Mouse (Mus musculus) heart, adult 2 months (tissue): ENCODE results near the gene Sh2b1. TPM values are rescaled to one million over a fixed set of nuclear protein-coding genes. Genes with fewer than 3 reads are reported as not detected.

Source experiments
- DNase-seq, 2 experiments: peaks; one replicate each; pipeline ENCODE4 v3.0.0; 2021
- H3K27ac ChIP-seq: fragments of 200-600 bp; 2 replicates; pipeline ENCODE4 v1.8.1; 2022
- H3K27me3 ChIP-seq: fragments of 200-500 bp; 2 replicates; pipeline ENCODE4 v1.6.1; 2012; ENCODE audit warnings: mild to moderate bottlenecking, low read length, inconsistent platforms, mixed read lengths; ENCODE audit not compliant: control insufficient read depth, insufficient read depth
- H3K36me3 ChIP-seq: fragments of 200-500 bp; 2 replicates; pipeline ENCODE4 v1.6.1; 2012; ENCODE audit warnings: low read length, inconsistent platforms; ENCODE audit not compliant: control insufficient read depth, insufficient read depth
- H3K4me1 ChIP-seq: fragments of 200-500 bp; 2 replicates; pipeline ENCODE4 v1.6.1; 2011; ENCODE audit warnings: low read length; ENCODE audit not compliant: control insufficient read depth, insufficient read depth
- H3K4me3 ChIP-seq: fragments of 200-600 bp; 2 replicates; pipeline ENCODE4 v1.8.1; 2022
- H3K79me2 ChIP-seq: fragments of 200-500 bp; replicated peaks from 2 replicates; pipeline ENCODE4 v1.6.1; 2012; ENCODE audit warnings: mild to moderate bottlenecking, inconsistent platforms, low read length, moderate library complexity, mixed read lengths; ENCODE audit not compliant: control insufficient read depth, insufficient read depth
- H3K9ac ChIP-seq: fragments of 200-500 bp; 2 replicates; pipeline ENCODE4 v1.6.1; 2012; ENCODE audit warnings: low read depth, mild to moderate bottlenecking, control low read depth, inconsistent platforms, low read length, mixed read lengths
- CTCF ChIP-seq: fragments of 200-600 bp; IDR thresholded peaks from 2 replicates; pipeline ENCODE4 v1.8.1; 2022; ENCODE audit warnings: antibody characterized with exemption, mild to moderate bottlenecking, moderate library complexity
- EP300 ChIP-seq: fragments of 200-500 bp; IDR thresholded peaks from 2 replicates; pipeline ENCODE4 v1.6.1; 2011; ENCODE audit warnings: low read depth, low read length, control low read depth; ENCODE audit not compliant: insufficient read depth
- POLR2A ChIP-seq: fragments of 200-500 bp; IDR thresholded peaks from 2 replicates; pipeline ENCODE4 v1.6.1; 2011; ENCODE audit warnings: mild to moderate bottlenecking, low read depth, low read length, control low read depth; ENCODE audit not compliant: insufficient read depth
- whole genome bisulfite sequencing: fragments of 180-500 bp; shearing (Covaris S2); methylation state at CpG from one replicate; pipeline ENCODE4 v1.1.7; 2018; 5-methylcytosine and 5-hydroxymethylcytosine counted together
- intact Hi-C: fragments of 180-260 bp; cut with DNase I; formaldehyde crosslinking; loops from one replicate; pipeline ENCODE4 v1.15.1; 2025
- polyA plus RNA-seq: library from polyadenylated mRNA; depleted of rRNA; stranded (reverse); fragments of >200 nt; gene quantifications from 2 replicates; pipeline ENCODE4 v1.2.3, GENCODE M21; 2012
- total RNA-seq, 2 experiments: library from RNA; stranded (reverse); gene quantifications; 2 replicates each; pipeline ENCODE4 v1.2.3; 2021

Sh2b1 gene
- total and polyA plus RNA-seq, 3 experiments: 42.5 to 58.2 (median 46.1) TPM

DNA sequence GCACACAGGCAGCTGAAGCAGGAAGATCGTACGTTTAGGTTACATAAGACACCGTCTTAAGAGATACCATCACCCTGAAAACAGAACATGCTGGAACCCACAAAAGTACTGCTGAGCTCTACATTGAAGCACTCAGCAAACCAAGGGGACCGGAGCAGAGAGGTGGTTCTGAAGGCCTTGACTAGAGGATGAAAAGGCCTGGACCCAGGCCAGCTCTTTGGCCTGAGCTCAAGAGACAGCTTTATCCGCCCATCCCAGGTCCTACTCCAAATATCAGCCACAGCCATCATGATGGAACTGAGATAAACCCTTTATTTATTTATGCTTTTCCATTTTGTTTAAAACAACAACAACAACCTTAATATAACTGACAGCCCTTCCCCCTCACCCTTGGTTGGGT lies 8.5 kb downstream of the Sh2b1 start:
- H3K4me1 ChIP-seq: peaks cover 2% of the 10 kb centered on the region; the same call in 1 of the 2 replicates
- H3K4me3 ChIP-seq: no peak overlapping the region
- H3K9ac ChIP-seq: no peak overlapping the region
- no peaks in the 10 kb centered on the region for H3K27me3 ChIP-seq
- H3K79me2 ChIP-seq: no peaks in the 10 kb centered on the region
- 74% methylated on average over 5 of the region's 5 CpGs for WGBS
- H3K27ac ChIP-seq: peak overlapping the region; percentile 64
- H3K36me3 ChIP-seq: no peaks in the 10 kb centered on the region
- no peak for DNase-seq
- intact Hi-C loops: loop anchor here (5.0 kb wide), 1 partner anchor 69 kb away; the partner anchor contains the start of gene Nfatc2ip
- no peak for TF ChIP-seq CTCF
- no peak for TF ChIP-seq POLR2A
- TF ChIP-seq EP300: no peak

DNA sequence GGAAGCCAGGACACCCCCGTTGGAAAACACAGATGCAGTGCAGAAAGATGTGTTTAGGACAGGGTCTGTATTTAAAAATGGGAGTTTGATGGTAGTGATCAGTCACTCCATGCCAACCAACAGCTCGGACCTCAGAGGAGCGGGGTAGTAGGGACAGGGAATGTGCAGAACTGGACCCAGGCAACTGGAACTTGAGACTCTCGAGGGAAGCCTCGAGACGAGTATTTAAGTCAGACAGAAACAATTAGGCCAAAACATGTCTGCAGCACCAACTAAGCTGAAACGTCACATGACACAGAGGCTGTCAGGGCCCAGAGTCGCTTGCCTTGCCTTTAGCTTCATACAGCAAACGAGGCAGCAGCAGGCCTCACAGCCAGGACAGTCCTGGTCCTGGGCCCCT lies 9.1 kb downstream of the Sh2b1 start:
- Histone ChIP-seq H3K4me1 (peaks cover 2% of the 10 kb centered on the region; the same call in 1 of the 2 replicates), H3K27ac (peak overlapping the region; percentile 64), H3K4me3 (no peak overlapping the region), H3K27me3 (no peaks in the 10 kb centered on the region), H3K36me3 (no peaks in the 10 kb centered on the region), H3K9ac (no peak overlapping the region), H3K79me2 (no peaks in the 10 kb centered on the region)
- intact Hi-C loops: loop anchor here (5.0 kb wide), 1 partner anchor 69 kb away; the partner anchor contains the start of gene Nfatc2ip
- 63% methylated on average over 9 of the region's 9 CpGs for WGBS
- no peak for TF ChIP-seq CTCF
- no peak for TF ChIP-seq EP300
- no peak for TF ChIP-seq POLR2A
- no peak for DNase-seq

DNA sequence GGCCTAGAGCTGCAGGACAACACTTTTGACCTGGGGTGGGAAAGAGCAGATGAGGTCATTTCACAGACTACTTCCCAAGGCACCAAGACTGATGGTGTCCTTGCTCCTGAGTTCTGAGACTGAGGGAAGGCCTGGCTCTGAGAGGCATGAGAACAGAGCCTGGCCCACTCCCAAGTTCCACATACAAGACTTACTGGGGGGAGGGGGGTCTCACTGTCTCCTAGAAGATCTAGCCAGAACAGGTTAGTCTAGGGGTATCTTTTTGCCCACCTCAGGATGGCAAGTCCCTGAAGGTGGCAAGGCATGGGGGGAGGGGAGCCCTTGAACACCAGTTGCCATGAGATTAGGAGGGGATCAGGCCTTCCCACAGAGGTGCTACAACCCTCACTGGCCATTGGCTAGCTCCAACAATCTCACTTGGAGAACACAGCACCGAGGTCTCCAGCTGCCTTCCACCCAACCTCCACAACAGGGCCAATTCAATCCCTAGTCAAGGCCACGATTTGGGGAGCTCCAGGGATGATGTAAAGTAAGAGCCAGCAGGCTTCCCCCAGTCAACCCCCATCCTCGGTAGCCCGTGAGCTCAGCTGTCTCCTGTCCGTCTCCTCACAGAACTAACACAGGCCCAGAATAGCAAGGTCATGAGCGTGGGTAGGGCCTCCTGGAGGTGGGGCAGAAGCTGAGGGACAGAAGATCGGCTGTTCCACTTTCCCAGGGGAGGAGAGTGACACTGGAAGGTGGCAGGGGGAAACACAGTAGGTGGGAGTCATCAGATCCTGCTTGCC lies 9.8 kb downstream of the Sh2b1 start:
- 19% methylated on average over 7 of the region's 7 CpGs for WGBS
- peak in 1 of 2 experiments; percentile 64 for DNase-seq
- no peak overlapping the region for H3K4me3 ChIP-seq
- intact Hi-C loops: loop anchor here (5.0 kb wide), 1 partner anchor 68 kb away; the partner anchor contains the start of gene Nfatc2ip
- H3K4me1 ChIP-seq: peaks cover 2% of the 10 kb centered on the region; the same call in 1 of the 2 replicates
- H3K27ac ChIP-seq: peak overlapping the region; percentile 60
- 0 out of 2 replicates have a peak overlapping the region, but pooled peaks have one; percentile 0 for H3K9ac ChIP-seq
- H3K27me3 ChIP-seq: no peaks in the 10 kb centered on the region
- peak; percentile 63 for TF ChIP-seq POLR2A
- TF ChIP-seq EP300: no peak
- TF ChIP-seq CTCF: no peak
- H3K36me3 ChIP-seq: no peaks in the 10 kb centered on the region
- no peaks in the 10 kb centered on the region for H3K79me2 ChIP-seq

DNA sequence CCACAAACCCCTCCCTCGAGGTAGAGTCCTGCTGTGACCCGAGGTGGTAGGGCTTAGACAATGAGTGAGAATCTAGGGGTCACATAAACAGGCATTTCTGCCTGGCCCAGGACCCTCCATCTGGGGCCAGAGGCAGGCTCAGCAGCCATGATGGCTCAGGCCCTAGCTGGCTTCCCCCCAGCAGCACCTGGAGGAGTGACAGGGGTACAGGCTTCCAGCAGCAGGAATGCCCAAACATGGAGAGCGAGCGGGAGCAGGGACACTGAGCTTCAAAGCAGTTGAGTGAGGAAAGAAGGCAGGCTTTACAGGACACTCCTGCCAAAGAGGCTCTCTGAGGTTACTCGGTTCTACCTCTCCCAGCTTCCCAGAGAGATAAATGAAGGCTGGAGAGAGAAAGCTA lies 10.4 kb downstream of the Sh2b1 start:
- 38% methylated on average over 5 of the region's 5 CpGs for WGBS
- H3K27me3 ChIP-seq: no peaks in the 10 kb centered on the region
- intact Hi-C loops: loop anchor here (5.0 kb wide), 1 partner anchor 68 kb away; the partner anchor contains the start of gene Nfatc2ip
- DNase-seq: peak in 1 of 2 experiments; percentile 45
- H3K4me3 ChIP-seq: no peak overlapping the region
- H3K79me2 ChIP-seq: no peaks in the 10 kb centered on the region
- H3K9ac ChIP-seq: no peak overlapping the region
- H3K4me1 ChIP-seq: peaks cover 2% of the 10 kb centered on the region; the same call in 1 of the 2 replicates
- peak overlapping the region; percentile 60 for H3K27ac ChIP-seq
- H3K36me3 ChIP-seq: no peaks in the 10 kb centered on the region
- no peak for TF ChIP-seq CTCF
- no peak for TF ChIP-seq POLR2A
- TF ChIP-seq EP300: no peak

DNA sequence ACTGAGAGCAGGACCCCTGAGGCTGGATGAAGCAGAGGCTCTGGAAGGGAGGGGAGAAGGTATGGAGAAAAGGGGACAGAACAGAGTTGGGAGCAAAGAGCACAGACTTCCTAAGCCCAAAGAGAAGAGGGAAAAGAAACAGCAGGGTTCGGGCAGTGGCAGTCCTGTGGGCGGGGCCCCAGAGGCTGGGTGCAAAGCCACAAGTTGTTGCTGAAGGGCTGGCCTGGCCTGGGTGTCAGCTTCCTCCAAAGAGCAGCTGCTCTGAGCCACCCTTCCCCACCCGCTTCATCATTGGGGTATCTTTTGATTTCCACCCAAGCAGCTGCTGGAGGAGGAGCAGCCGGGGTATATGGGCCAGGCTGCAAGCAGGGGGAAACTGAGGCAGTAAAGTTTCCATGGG lies 11.1 kb downstream of the Sh2b1 start:
- WGBS: 66% methylated on average over 4 of the region's 4 CpGs
- Histone ChIP-seq H3K27ac (no peak overlapping the region), H3K27me3 (no peaks in the 10 kb centered on the region), H3K36me3 (no peaks in the 10 kb centered on the region), H3K4me1 (peaks cover 2% of the 10 kb centered on the region; the same call in 1 of the 2 replicates), H3K9ac (no peak overlapping the region), H3K79me2 (no peaks in the 10 kb centered on the region), H3K4me3 (no peak overlapping the region)
- no peak for TF ChIP-seq POLR2A
- no peak for TF ChIP-seq EP300
- TF ChIP-seq CTCF: no peak
- peak in 1 of 2 experiments; percentile 39 for DNase-seq
- intact Hi-C loops: no loop called here

DNA sequence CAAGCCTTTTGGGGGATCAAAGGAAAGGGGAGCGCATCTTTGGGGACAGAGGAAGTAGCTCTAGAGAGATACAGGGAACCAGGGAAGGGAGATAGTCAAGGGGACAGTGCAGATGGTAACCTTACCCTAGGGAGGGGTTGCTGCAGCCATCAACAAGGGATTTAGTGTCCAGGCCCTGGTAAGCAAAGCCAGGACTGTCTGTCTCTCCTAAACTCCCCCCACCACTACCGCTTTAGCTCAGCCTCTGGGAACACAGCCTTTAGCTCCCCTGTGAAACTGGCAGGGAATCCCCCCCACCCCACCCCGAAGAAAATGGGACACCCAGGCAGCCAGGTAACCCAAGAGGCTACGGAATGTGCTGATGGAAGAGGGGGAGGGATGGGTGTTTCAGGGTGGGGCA lies 11.7 kb downstream of the Sh2b1 start:
- intact Hi-C loops: no loop called here
- H3K9ac ChIP-seq: no peak overlapping the region
- no peaks in the 10 kb centered on the region for H3K36me3 ChIP-seq
- H3K4me3 ChIP-seq: no peak overlapping the region
- H3K79me2 ChIP-seq: no peaks in the 10 kb centered on the region
- WGBS: 73% methylated on average over 4 of the region's 4 CpGs
- no peaks in the 10 kb centered on the region for H3K27me3 ChIP-seq
- no peak for TF ChIP-seq CTCF
- no peak for TF ChIP-seq EP300
- no peak for TF ChIP-seq POLR2A
- H3K4me1 ChIP-seq: peaks cover 4% of the 10 kb centered on the region; the same call in 1 of the 2 replicates
- no peak for DNase-seq
- H3K27ac ChIP-seq: no peak overlapping the region
